Mouse (Mus musculus): ENCODE data around the gene Uroc1.

Gene Uroc1

DNA sequence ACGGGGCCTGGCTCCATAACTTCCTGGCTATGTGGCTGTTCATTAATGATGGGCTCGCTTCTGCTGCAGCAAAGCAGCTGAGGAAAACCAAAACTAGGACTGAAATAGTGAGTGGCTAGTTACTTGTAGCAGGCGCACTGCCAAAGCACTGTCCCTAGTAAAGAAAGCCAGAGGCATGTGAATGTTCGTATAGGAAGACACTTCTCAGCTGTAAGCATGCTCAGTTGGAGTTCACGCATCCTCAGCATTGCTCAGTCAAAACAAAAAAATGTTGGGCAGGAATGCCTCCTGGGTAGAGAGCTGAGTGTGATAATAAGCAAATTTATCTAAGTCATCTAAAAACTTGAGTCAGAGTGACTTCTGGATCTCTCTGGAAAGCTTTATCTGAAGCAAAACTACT lies 25.1 kb downstream of the Uroc1 start:
- no peak for DNase-seq (ENCODE audit: low spot score)

GRCm38 (mm10) chr6:90359445-90359844 lies 26.4 kb downstream of the Uroc1 start:
- DNase-seq (ENCODE audit: low spot score), result no peak

GRCm38 (mm10) chr6:90360024-90360781 lies 27.1 kb downstream of the Uroc1 start:
- DNase-seq (ENCODE audit: low spot score), result no peak

GRCm38 (mm10) chr6:90360922-90361614 lies 28.0 kb downstream of the Uroc1 start:
- DNase-seq (ENCODE audit: low spot score), result no peak

DNA sequence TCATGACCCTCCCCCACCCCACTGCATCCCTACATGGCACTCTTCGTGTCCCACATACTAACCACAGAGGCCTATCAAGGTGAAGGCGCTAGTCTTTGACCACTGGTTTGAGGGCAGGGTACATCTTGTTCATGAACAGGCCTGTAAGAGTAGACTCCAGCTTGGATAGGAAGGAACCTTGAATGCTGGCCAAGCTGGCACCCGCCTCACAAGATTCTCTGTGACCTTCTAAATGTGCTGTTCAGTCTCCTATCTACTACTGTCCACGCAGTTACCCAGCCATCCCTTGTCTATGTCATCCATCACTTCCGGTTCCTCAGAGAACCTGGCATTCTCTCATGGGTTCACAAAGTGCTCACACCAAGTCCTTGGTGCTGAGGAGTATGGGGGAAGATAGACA lies 30.2 kb downstream of the Uroc1 start:
- DNase-seq (ENCODE audit: low spot score), result no peak

DNA sequence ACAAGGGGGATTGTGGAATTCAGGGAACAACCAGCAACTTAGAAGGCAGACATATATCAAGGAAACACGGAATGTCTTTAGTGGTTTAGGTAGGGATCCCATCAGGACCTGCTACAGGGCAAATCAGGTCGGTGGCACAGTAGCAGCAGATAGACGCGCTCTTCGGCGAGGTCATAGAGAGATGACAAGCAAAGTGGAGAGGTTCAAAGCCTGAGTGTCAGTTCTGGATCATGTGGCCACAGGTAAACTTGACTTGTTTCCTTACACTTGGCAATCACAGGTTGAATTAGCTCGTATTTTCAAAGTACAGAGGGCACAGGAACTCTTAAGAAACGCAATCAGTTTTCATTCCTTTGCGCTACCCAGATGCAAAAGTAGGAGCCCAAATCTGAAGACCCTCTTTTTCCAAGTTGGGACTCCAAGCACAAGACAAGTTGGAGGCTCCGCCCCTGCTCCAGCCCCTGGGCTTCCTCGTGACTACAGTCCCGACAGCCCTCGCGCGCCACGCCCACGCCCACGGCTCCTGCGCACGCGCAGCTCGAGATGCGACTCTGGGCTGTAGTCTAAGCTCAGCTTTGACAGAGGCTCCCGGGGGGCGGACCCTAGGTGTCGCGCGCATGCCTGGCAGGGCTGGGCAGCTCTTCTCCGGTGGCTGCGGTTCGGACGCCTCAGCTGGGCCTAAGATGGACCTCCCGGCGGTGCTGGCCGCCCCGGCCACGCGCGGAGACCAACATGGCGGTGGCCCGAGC lies 36.1 kb downstream of the Uroc1 start, which contains the start of gene Zxdc:
Gene Zxdc, plus strand, starts transcription at position 517 of the 749 bp plus-strand sequence.
- DNase-seq (ENCODE audit: low spot score), result peak; percentile 96

- DNase-seq (ENCODE audit: low spot score), result peak; percentile 34
Observed at GRCm38 (mm10) chr6:90369725-90370553, 36.9 kb downstream of the Uroc1 start.

- no peak for DNase-seq (ENCODE audit: low spot score)
Observed at GRCm38 (mm10) chr6:90374647-90375046, 41.6 kb downstream of the Uroc1 start.

- DNase-seq (ENCODE audit: low spot score), result no peak
Observed at GRCm38 (mm10) chr6:90377708-90378107, 44.6 kb downstream of the Uroc1 start.

GRCm38 (mm10) chr6:90381465-90381864 lies 48.4 kb downstream of the Uroc1 start:
- no peak for DNase-seq (ENCODE audit: low spot score)

DNA sequence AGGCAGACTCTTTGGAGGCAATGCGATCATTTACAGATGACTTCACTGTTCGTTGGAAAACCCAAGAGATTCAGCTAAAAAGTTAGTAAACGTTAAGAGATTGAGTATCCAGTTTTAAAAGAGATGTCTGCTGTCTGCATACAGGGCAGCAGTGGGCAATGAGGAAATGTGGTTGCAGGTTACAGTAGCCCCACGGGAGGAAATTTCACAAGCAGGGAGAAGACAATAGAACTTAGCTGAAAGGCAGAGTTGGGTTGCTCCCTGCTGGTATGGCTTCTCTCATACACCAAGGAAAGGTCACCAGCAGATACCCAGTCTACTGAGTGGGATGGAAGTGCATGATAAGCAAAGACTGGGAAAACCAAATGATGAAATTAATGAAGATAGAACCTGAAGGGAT lies 57.5 kb downstream of the Uroc1 start:
- DNase-seq (ENCODE audit: low spot score), result no peak

DNA sequence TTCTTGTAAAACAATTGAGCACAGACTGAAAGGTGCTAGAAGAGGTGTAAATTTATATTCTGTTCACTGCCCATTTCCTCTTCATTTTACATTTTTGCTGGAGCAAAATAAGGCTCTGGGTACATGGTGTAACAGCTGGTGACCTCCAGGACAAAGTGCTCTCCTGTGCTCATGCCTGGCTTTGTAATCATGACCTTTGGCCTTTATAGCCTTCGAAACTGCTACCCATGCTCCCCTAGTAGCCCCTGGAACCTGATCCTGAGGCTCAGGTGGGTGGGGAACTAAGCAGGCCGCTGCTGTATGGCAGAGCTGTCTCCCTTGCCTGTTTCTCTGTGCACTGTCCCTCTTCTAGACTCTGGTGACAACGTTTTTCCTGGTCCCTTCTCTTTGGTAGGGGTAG lies 60.9 kb downstream of the Uroc1 start:
- no peak for DNase-seq (ENCODE audit: low spot score)

DNA sequence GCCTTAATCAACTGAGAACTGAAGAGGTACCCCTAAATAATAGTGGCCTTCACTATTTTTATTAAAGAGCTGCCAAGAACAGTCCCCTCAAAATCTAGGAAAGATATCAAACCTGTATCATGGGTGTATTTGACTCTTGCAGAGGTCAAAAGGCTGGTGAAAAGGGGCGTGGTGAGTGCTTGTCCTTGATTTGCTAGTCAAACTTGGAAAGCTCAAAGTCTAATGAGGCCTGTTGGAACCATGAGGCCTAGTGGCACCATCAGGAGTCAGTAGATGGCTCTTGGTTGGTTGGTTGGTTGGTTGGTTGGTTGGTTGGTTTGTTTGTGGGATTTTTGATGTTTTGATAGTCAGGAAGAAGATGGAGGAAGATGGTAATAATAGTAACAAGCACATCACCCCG lies 62.7 kb downstream of the Uroc1 start:
- no peak for DNase-seq (ENCODE audit: low spot score)

GRCm38 (mm10) chr6:90397291-90397690 lies 64.2 kb downstream of the Uroc1 start:
- no peak for DNase-seq (ENCODE audit: low spot score)

- no peak for DNase-seq (ENCODE audit: low spot score)
Observed at GRCm38 (mm10) chr6:90408632-90409031, 75.5 kb downstream of the Uroc1 start.

GRCm38 (mm10) chr6:90410972-90411371 lies 77.9 kb downstream of the Uroc1 start:
- DNase-seq (ENCODE audit: low spot score), result no peak

DNA sequence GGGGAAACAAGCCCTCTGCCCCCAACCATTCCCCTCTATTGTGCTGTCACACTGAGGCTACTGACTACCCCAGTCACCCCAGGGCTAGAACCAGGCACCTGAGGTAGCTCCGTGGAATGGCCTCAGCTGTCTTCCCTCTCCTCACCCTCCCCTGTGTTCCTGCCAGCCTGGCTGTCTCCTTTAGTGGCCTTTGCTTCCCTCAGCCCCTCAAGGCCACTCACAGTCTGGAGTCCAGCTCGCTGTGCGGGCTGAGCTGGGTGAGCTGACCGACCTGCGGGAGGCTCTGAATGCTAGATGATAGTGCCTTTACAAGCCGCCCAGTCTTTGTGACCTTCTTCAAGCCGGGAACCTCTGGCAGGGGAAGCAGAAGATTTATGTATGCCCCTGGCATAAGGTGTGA lies 78.8 kb downstream of the Uroc1 start:
- DNase-seq (ENCODE audit: low spot score), result no peak

All from T-cell, adult 2 months (primary cell).